Mouse (Mus musculus): Measurements from ENCODE around the gene Lrrfip1.

GRCm38 (mm10) chr1:90999911-91000601 lies 1.5 kb downstream of the Lrrfip1 start:
- no peak for TF ChIP-seq CTCF (IDR thresholded peaks at IDR 0.05; ENCODE audit: extremely low read depth, insufficient read depth, low read length)
- TF ChIP-seq POLR2A (IDR thresholded peaks at IDR 0.05; ENCODE audit: extremely low read depth, insufficient read depth, low read length): no peak
